7 mouse cellular contexts compared by ENCODE assay signal in the genomic region with DNA sequence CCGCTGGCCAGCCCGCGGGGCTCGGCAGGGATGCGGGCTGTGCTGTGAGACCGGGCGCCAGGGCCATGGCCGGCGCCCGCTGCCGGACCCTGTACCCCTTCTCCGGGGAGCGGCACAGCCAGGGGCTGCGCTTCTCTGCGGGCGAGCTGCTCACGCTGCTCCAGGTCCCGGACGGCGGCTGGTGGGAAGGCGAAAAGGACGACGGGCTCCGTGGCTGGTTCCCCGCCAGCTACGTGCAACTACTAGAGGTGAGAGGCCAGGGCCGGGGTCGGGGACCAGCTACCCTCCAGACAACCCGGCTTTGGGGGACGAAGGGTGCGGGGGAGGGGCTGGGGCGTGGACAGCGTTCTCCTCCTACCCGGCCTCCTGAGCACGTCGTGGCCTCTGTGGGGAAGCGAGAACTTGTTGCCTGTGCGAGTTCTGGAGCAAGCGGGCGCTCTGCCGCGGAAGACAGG. TPM values are rescaled to one million over a fixed set of nuclear protein-coding genes. Genes with fewer than 3 reads are reported as not detected.
A peak's percentile ranks its signal among the peaks of the same experiment; 100 is the strongest.
DNase-seq lines count a peak whose midpoint lies in the region; ATAC-seq and TF ChIP-seq lines count a peak whose summit lies in the region.

No protein-coding gene starts in this region.

- no peak for DNase-seq in Patski (ENCODE audit: low read depth, low spot score)
- DNase-seq in forebrain, embryonic 10.5 days (ENCODE audit: extremely low spot score, low spot score): peak; percentile 46
- DNase-seq in layer of hippocampus, adult 18-20 months (ENCODE audit: low spot score in 2 of 2): no peak

- CTCF ChIA-PET in Patski (lab: Charles Lee): no interaction called here

- TF ChIP-seq CTCF in E14TG2a.4 (conservative IDR thresholded peaks at IDR 0.05; ENCODE audit: low read length) (no peak), Patski (IDR thresholded peaks at IDR 0.05) (no peak)

- H3K4me1 ChIP-seq in E14TG2a.4 (replicated peaks; ENCODE audit: low read depth, low read length): peaks cover 21% of the 10 kb centered on the region
- H3K4me1 ChIP-seq in forebrain, embryonic 10.5 days: peaks cover 22% of the 10 kb centered on the region
- H3K4me1 ChIP-seq in hindbrain, embryonic 12.5 days: peaks cover 10% of the 10 kb centered on the region
- H3K4me1 ChIP-seq in liver, embryonic 12.5 days: peaks cover 9% of the 10 kb centered on the region; the same call in 1 of the 2 replicates
- no peaks in the 10 kb centered on the region for H3K4me1 ChIP-seq in neural tube, embryonic 12.5 days

- H3K9ac ChIP-seq in hindbrain, embryonic 12.5 days: peak overlapping the region; percentile 75
- peak overlapping the region; percentile 31; the same call in 1 of the 2 replicates for H3K9ac ChIP-seq in liver, embryonic 12.5 days
- H3K9ac ChIP-seq in neural tube, embryonic 12.5 days: peak overlapping the region; percentile 68

- in situ Hi-C loops in Patski (cut with MboI; ENCODE audit: low pct_unique_long_range_greater_than_20kb): no loop called here

- peak overlapping the region; percentile 99 for H3K4me2 ChIP-seq in hindbrain, embryonic 12.5 days (replicated peaks)
- peak overlapping the region; percentile 82 for H3K4me2 ChIP-seq in liver, embryonic 12.5 days
- H3K4me2 ChIP-seq in neural tube, embryonic 12.5 days (replicated peaks): peak overlapping the region; percentile 99

- WGBS in forebrain, embryonic 10.5 days: under 1% methylated on average over 42 of the region's 42 CpGs
- WGBS in hindbrain, embryonic 12.5 days: 1% methylated on average over 39 of the region's 42 CpGs
- WGBS in liver, embryonic 12.5 days (ENCODE audit: insufficient replicate concordance): 1% methylated on average over 42 of the region's 42 CpGs
- under 1% methylated on average over 40 of the region's 42 CpGs for WGBS in neural tube, embryonic 12.5 days

- H3K36me3 ChIP-seq in E14TG2a.4 (ENCODE audit: insufficient read depth, low read length): no peaks in the 10 kb centered on the region
- no peaks in the 10 kb centered on the region for H3K36me3 ChIP-seq in forebrain, embryonic 10.5 days (replicated peaks)
- H3K36me3 ChIP-seq in hindbrain, embryonic 12.5 days: no peaks in the 10 kb centered on the region
- no peaks in the 10 kb centered on the region for H3K36me3 ChIP-seq in liver, embryonic 12.5 days
- H3K36me3 ChIP-seq in neural tube, embryonic 12.5 days: no peaks in the 10 kb centered on the region

- ATAC-seq in Patski: peak; percentile 11
- ATAC-seq in hindbrain, embryonic 12.5 days (ENCODE audit: low FRiP score): peak; percentile 72
- ATAC-seq in liver, embryonic 12.5 days: no peak
- peak; percentile 69 for ATAC-seq in neural tube, embryonic 12.5 days (ENCODE audit: low FRiP score, low read depth)

- POLR2A ChIA-PET in Patski (lab: Charles Lee): no interaction called here

- no peaks in the 10 kb centered on the region for H3K9me3 ChIP-seq in E14TG2a.4 (ENCODE audit: low read length)
- H3K9me3 ChIP-seq in forebrain, embryonic 10.5 days: no peaks in the 10 kb centered on the region
- no peaks in the 10 kb centered on the region for H3K9me3 ChIP-seq in hindbrain, embryonic 12.5 days (replicated peaks)
- H3K9me3 ChIP-seq in liver, embryonic 12.5 days (replicated peaks): no peaks in the 10 kb centered on the region
- H3K9me3 ChIP-seq in neural tube, embryonic 12.5 days: no peaks in the 10 kb centered on the region

- H3K4me3 ChIP-seq in E14TG2a.4 (replicated peaks; ENCODE audit: low read length): peak overlapping the region; percentile 86
- peak overlapping the region; percentile 80 for H3K4me3 ChIP-seq in forebrain, embryonic 10.5 days
- peak overlapping the region; percentile 74 for H3K4me3 ChIP-seq in hindbrain, embryonic 12.5 days
- H3K4me3 ChIP-seq in liver, embryonic 12.5 days: peak overlapping the region; percentile 60
- H3K4me3 ChIP-seq in neural tube, embryonic 12.5 days: peak overlapping the region; percentile 66

- peak overlapping the region; percentile 82 for H3K27ac ChIP-seq in forebrain, embryonic 10.5 days
- H3K27ac ChIP-seq in hindbrain, embryonic 12.5 days: no peak overlapping the region
- no peak overlapping the region for H3K27ac ChIP-seq in liver, embryonic 12.5 days
- H3K27ac ChIP-seq in neural tube, embryonic 12.5 days: no peak overlapping the region

- H3K27me3 ChIP-seq in E14TG2a.4 (ENCODE audit: insufficient read depth, low read length) (peaks cover 79% of the 10 kb centered on the region), Patski (peaks cover 44% of the 10 kb centered on the region)
- H3K27me3 ChIP-seq in forebrain, embryonic 10.5 days (ENCODE audit: poor library complexity, severe bottlenecking): peaks cover 68% of the 10 kb centered on the region
- H3K27me3 ChIP-seq in hindbrain, embryonic 12.5 days: peaks cover 44% of the 10 kb centered on the region
- H3K27me3 ChIP-seq in liver, embryonic 12.5 days (replicated peaks): peaks cover 62% of the 10 kb centered on the region
- H3K27me3 ChIP-seq in neural tube, embryonic 12.5 days (replicated peaks): peaks cover 19% of the 10 kb centered on the region

RNA-seq across cellular contexts. Expression of gene Gas7, which starts 0.3 kb away (rescaled TPM):
- 0.41 TPM for polyA plus RNA-seq in Patski (2021)
- polyA plus RNA-seq in forebrain, embryonic 10.5 days (2016; fragmentation: Nextera tagmentation; extraction: Ambion mirVana): 3.1 and 3.3 TPM in 2 replicates
- 3.8 and 4.1 TPM in 2 replicates for polyA plus RNA-seq in hindbrain, embryonic 12.5 days (2016; fragmentation: Nextera tagmentation; extraction: Ambion mirVana)
- polyA plus RNA-seq in liver, embryonic 12.5 days (2016; fragmentation: Nextera tagmentation; extraction: Ambion mirVana): 1.8 and 2.1 TPM in 2 replicates
- polyA plus RNA-seq in neural tube, embryonic 12.5 days (2016; fragmentation: Nextera tagmentation; extraction: Ambion mirVana): 4.5 and 4.8 TPM in 2 replicates
- 100 to 1,000 TPM; 457 to 462 TPM for total RNA-seq in layer of hippocampus, adult 18-20 months (2021)
